Mouse (Mus musculus) frontal cortex, postnatal 36 days (tissue): ENCODE measurements around the gene Gria3.

ENCODE experiments used
- DNase-seq, 2 experiments: peaks; one replicate each; pipeline ENCODE4 v3.0.0; 2022; ENCODE audit warnings: low spot score in 2 of 2

Gene Gria3

DNA sequence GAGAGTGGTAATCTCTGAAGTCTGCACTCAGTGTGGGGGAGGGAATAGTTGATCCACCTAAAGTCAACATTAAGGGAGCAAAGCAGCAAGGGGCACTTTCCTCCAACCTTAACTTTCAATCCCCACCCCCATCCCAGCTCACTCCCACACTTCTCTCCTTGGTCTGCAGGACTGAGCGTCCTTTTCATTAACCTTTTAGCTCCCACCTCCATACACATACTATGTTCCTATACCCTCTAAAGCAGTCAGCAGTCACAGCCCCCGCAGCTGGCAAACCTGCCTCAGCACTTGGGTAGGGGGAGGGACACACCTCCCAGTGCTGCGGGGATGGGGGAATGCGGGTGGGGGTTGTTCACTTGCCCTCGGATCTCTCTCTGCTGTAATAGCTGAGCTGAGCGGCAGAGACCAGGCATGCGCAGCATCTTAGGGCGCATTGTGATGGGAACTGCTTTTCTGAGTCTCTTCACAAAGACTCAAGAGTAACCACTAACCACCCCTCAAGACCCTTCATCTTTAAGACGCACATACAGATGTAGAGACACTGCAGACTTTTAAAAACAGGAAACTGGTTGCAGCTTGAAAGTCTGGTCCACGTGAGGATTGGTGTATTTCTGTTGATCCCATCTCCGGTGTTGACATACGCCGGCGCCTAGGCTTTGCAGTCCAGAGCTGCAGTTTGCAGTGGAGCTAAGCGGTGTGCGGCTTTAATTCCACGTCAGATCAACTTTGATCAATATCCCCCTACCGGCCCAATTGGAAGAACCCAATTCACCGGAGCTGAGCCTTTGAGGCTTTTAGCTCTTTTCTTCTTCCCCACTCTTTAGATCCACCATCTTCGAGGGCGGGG is at the start of gene Gria3:
Gene Gria3 (plus strand): TSS at position 797 of the 847 bp plus-strand sequence.
- DNase-seq = peak; percentile 51

DNA sequence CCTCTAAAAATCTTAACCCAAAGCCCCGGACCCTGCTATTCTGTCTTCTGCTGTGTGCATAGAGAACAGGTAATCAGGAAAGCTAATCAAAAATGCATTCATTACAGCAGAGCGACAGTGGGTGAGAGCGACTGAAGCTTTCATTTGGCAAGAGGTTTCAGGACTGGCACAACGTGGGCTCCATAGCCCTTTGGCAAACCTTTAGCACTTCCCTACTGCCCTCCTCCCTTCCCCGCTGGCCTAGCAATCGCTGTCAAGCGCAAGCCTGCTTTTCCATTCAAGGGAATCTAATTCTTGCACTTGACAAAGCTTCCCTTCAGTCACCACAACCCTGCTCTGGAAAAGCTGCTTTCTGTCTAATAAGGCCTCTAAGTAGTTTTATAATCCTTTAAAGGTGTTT is 13.6 kb upstream of the Gria3 start:
- no peak for DNase-seq

DNA sequence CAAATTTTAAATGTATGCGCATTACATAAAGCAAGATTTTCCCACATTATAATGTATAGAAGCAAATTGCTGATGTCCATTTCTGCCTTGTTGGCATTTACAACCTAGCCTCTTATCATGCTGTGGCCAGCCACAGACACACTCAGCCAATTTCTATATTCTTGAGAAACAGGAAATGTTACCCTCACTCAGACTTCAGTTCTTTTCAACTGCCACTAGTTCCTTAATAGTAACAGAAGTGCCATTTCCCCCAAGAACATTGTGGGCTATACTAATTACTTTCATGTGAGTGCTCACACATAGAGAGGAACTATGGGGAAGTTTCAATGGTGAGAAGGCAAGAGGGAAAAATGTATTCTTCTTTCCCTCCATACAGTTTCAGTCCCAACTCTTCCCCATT is 11.6 kb upstream of the Gria3 start:
- DNase-seq = no peak

- no peak for DNase-seq
Measured at GRCm38 (mm10) chrX:41398482-41398881, 2.2 kb upstream of the Gria3 start.

DNA sequence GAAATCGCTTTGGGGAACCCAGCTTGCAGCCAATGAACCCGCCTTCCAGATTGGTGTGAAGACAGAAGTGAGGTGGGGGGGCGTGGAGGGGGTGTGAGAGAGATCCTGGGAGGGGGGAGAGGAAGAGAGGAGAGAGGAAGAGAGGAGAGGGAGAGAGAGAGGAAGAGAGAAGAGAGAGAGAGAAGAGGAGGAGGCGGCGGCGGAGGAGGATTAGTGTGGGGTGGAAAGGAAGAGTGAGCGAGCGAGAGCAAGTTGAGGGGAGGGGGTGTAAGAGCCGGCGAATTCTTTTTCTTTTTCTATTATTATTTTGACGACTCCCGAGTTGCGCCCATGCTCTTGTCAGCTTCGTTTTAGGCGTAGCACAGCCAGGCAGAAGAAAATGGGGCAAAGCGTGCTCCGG is 532 bp downstream of the Gria3 start:
- DNase-seq = no peak

DNA sequence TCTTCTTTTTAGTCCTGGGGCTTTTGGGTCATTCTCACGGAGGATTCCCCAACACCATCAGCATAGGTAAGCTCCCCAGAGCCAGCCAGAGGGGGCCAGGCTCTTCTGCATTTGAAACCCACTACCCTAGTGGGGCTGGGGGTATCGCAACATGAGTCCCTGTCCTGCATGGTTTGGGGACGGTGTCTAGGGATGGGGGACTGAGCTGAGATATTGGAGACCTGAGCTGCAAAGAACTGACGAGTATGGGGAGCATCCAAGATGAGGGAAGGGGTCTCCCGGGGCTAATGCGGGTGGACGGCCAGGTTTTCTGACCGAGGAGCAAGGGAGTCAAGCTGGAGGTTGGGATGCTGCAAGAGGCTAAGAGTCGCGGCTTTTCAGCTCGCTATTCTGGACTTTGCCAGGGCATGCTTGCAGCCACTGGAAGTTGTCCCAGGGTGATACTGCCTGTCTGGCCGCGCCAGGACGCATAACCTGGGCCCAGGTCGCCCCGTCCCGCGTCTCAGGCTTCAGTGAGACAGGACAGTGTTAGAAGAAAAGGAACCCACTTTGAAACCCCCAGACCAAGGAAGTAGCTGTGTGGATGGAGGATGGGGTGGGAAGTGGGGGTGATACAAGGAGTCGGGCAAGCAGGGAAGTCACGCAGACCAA is 1.1 kb downstream of the Gria3 start:
- DNase-seq = no peak

- no peak for DNase-seq
Measured at GRCm38 (mm10) chrX:41402656-41403055, 2.0 kb downstream of the Gria3 start.

- DNase-seq = no peak
Measured at GRCm38 (mm10) chrX:41406288-41406687, 5.6 kb downstream of the Gria3 start.

- DNase-seq = no peak
Measured at GRCm38 (mm10) chrX:41409791-41410190, 9.1 kb downstream of the Gria3 start.

- DNase-seq = no peak
Measured at GRCm38 (mm10) chrX:41425651-41426050, 25.0 kb downstream of the Gria3 start.

GRCm38 (mm10) chrX:41428011-41428410 is 27.4 kb downstream of the Gria3 start:
- DNase-seq = no peak

- DNase-seq = no peak
Measured at GRCm38 (mm10) chrX:41435541-41435940, 34.9 kb downstream of the Gria3 start.

GRCm38 (mm10) chrX:41438841-41439240 is 38.2 kb downstream of the Gria3 start:
- DNase-seq = no peak

DNA sequence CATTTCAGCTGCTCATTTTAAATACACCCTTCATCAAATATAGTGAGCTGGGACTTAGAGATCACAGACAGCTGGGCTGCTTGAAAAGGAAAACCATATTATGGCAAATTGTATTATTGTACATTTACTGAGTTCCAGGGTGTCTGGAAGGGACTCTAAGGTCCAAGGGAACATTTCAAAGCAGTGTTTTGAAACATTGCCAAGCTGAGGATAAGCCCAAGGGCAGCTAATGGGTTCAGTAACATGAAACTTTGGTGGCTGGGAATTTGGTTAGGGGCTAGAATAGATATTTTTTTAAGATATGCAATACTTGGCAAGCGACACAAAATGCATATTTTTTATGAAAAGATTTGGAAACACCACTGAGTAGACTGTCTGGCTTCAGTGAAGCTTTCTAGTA is 48.2 kb downstream of the Gria3 start:
- no peak for DNase-seq

GRCm38 (mm10) chrX:41477486-41477885 is 76.8 kb downstream of the Gria3 start:
- no peak for DNase-seq

- no peak for DNase-seq
Measured at GRCm38 (mm10) chrX:41496528-41496927, 95.9 kb downstream of the Gria3 start.

DNA sequence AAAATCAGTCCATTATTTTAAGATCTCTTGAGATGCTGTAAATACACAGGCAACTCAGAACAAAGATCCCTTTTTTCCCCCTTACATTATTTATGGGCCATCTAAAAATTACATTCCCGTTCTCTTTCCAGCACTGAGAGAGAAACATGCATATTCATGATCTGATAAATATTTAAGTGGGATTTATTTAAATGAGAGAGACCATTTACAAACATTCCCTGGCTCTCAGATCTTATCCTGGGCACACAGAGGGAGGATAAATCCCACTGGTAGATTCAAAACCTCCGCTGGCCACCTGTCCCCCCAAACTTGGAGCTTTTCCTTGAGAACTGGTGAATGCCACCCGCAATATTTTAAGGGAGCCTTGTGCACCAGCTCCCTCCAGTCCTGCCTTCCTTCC is 104.7 kb downstream of the Gria3 start:
- DNase-seq = no peak

- DNase-seq = no peak
Measured at GRCm38 (mm10) chrX:41507959-41508358, 107.3 kb downstream of the Gria3 start.

- no peak for DNase-seq
Measured at GRCm38 (mm10) chrX:41514982-41515381, 114.3 kb downstream of the Gria3 start.

DNA sequence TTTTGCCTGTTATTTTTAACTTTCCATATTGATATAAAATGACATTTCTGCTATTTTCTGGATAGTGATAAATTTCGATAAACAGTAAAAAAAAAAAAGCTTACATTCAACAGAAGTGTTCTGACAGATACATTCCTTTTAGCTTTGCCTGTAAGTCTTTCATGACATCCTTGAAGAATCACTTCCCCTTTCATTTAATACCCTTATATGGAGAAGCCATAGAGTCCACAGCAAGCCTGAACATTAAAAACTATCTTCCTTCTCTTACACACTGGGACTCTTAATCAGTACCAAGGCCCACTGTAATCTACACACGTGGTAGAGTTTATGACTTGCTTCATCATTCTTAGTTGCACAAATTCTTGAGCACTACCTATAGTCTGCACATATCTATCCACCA is 131.9 kb downstream of the Gria3 start:
- DNase-seq = no peak

GRCm38 (mm10) chrX:41535886-41536285 is 135.2 kb downstream of the Gria3 start:
- no peak for DNase-seq

GRCm38 (mm10) chrX:41562296-41563060 is 161.8 kb downstream of the Gria3 start:
- DNase-seq = no peak

DNA sequence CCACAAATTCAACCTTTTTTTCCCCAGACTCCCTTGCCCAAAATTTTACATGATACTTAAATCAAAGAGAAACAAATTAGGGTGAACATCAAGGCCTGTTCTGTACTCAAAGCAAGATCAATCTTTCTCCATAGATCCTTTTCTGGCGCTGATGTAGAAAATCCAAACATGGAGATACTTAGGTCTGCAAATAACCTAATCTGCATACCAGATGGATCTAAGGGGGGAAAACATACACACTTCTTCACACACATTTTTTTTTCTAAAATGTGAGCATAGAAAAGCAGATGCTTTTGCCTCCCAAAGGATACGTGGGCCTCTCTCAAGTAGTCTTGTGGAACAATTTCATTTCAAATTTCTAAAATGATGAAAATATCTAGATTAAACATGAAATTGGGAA is 164.2 kb downstream of the Gria3 start:
- no peak for DNase-seq
